Mouse (Mus musculus): ENCODE results near the gene Kansl1l. TPM values are rescaled to one million over a fixed set of nuclear protein-coding genes. Genes with fewer than 3 reads are reported as not detected.

Kansl1l gene
- total and polyA plus RNA-seq, 3 experiments, result 1.8 to 1.9 TPM; not detected in 1

GRCm38 (mm10) chr1:66839135-66839534 lies 21.8 kb upstream of the Kansl1l start:
- H3K36me3 ChIP-seq (ENCODE audit: control insufficient read depth in 1 of 2, insufficient read depth in 2 of 2, low read length in 2 of 2), result peaks cover 0 to 2% of the 10 kb centered on the region in 2 experiments; a peak in 1 of 4 replicates

GRCm38 (mm10) chr1:66838184-66839042 lies 21.1 kb upstream of the Kansl1l start:
- H3K27ac ChIP-seq (ENCODE audit: control insufficient read depth, low read depth, low read length), result no peak overlapping the region
- peak; percentile 77 for DNase-seq (ENCODE audit: low read depth, low spot score)
- peaks cover 2 to 4% of the 10 kb centered on the region in 2 experiments; a peak in 2 of 4 replicates for H3K4me1 ChIP-seq (ENCODE audit: control insufficient read depth in 1 of 2, insufficient read depth in 2 of 2, low read length in 2 of 2)
- H3K4me3 ChIP-seq (ENCODE audit: control insufficient read depth in 1 of 2, insufficient read depth in 1 of 2, low read depth in 2 of 2, low read length in 2 of 2), result peak overlapping the region; percentile 68 to 80
- TF ChIP-seq ETS1 (IDR thresholded peaks at IDR 0.05; ENCODE audit: low read depth, low read length) (peak; percentile 65), UBTF (IDR thresholded peaks at IDR 0.05; ENCODE audit: borderline replicate concordance, insufficient read depth, low read depth, low read length) (no peak), CTCF (IDR thresholded peaks at IDR 0.05 in 2 of 3, conservative IDR thresholded peaks at IDR 0.05 in 1 of 3; ENCODE audit: control insufficient read depth in 1 of 3, insufficient read depth in 1 of 3, low read depth in 2 of 3, low read length in 3 of 3, poor library complexity in 1 of 3, severe bottlenecking in 1 of 3) (peak; percentile 65 to 82 (median 77)), ZC3H11A (IDR thresholded peaks at IDR 0.05; ENCODE audit: low read depth, low read length) (peak; percentile 86), SIN3A (IDR thresholded peaks at IDR 0.05; ENCODE audit: low read length) (peak; percentile 68), RAD21 (IDR thresholded peaks at IDR 0.05; ENCODE audit: low read depth, low read length) (peak; percentile 89), CHD1 (IDR thresholded peaks at IDR 0.05; ENCODE audit: low read depth, low read length) (no peak), SMC3 (IDR thresholded peaks at IDR 0.05; ENCODE audit: low read depth, low read length) (peak; percentile 86)
- H3K79me2 ChIP-seq (ENCODE audit: control insufficient read depth, insufficient read depth, low read length, poor library complexity), result no peaks in the 10 kb centered on the region
- no peaks in the 10 kb centered on the region for H3K9me3 ChIP-seq (replicated peaks; ENCODE audit: insufficient read depth, low read length)
- H3K36me3 ChIP-seq (ENCODE audit: control insufficient read depth in 1 of 2, insufficient read depth in 2 of 2, low read length in 2 of 2), result peaks cover 0 to 2% of the 10 kb centered on the region in 2 experiments; a peak in 1 of 4 replicates
- H3K27me3 ChIP-seq (ENCODE audit: control insufficient read depth in 1 of 2, insufficient read depth in 2 of 2, low read length in 2 of 2), result no peaks in the 10 kb centered on the region
- peak overlapping the region; percentile 65 for H3K9ac ChIP-seq (ENCODE audit: control insufficient read depth, low read depth, low read length, poor library complexity, severe bottlenecking)

More at GRCm38 (mm10) chr1:66839135-66839534, 21.8 kb upstream of the Kansl1l start:
- Histone ChIP-seq H3K27me3 (ENCODE audit: control insufficient read depth in 1 of 2, insufficient read depth in 2 of 2, low read length in 2 of 2) (no peaks in the 10 kb centered on the region), H3K79me2 (ENCODE audit: control insufficient read depth, insufficient read depth, low read length, poor library complexity) (no peaks in the 10 kb centered on the region), H3K9me3 (replicated peaks; ENCODE audit: insufficient read depth, low read length) (no peaks in the 10 kb centered on the region), H3K4me3 (ENCODE audit: control insufficient read depth in 1 of 2, insufficient read depth in 1 of 2, low read depth in 2 of 2, low read length in 2 of 2) (no peak overlapping the region), H3K27ac (ENCODE audit: control insufficient read depth, low read depth, low read length) (no peak overlapping the region), H3K9ac (ENCODE audit: control insufficient read depth, low read depth, low read length, poor library complexity, severe bottlenecking) (no peak overlapping the region), H3K4me1 (ENCODE audit: control insufficient read depth in 1 of 2, insufficient read depth in 2 of 2, low read length in 2 of 2) (peaks cover 2 to 4% of the 10 kb centered on the region in 2 experiments; a peak in 2 of 4 replicates)
- TF ChIP-seq SMC3 (IDR thresholded peaks at IDR 0.05; ENCODE audit: low read depth, low read length), result no peak
- no peak for TF ChIP-seq USF2 (IDR thresholded peaks at IDR 0.05; ENCODE audit: borderline replicate concordance in 1 of 2, insufficient read depth in 1 of 2, low read depth in 1 of 2, low read length in 2 of 2)
- TF ChIP-seq MYC (IDR thresholded peaks at IDR 0.05; ENCODE audit: low read depth, low read length), result no peak
- no peak for TF ChIP-seq CTCF (IDR thresholded peaks at IDR 0.05 in 2 of 3, conservative IDR thresholded peaks at IDR 0.05 in 1 of 3; ENCODE audit: control insufficient read depth in 1 of 3, insufficient read depth in 1 of 3, low read depth in 2 of 3, low read length in 3 of 3, poor library complexity in 1 of 3, severe bottlenecking in 1 of 3)
- DNase-seq (ENCODE audit: low read depth, low spot score), result no peak

- Histone ChIP-seq H3K27me3 (ENCODE audit: control insufficient read depth in 1 of 2, insufficient read depth in 2 of 2, low read length in 2 of 2) (no peaks in the 10 kb centered on the region), H3K9ac (ENCODE audit: control insufficient read depth, low read depth, low read length, poor library complexity, severe bottlenecking) (no peak overlapping the region), H3K79me2 (ENCODE audit: control insufficient read depth, insufficient read depth, low read length, poor library complexity) (no peaks in the 10 kb centered on the region), H3K4me1 (ENCODE audit: control insufficient read depth in 1 of 2, insufficient read depth in 2 of 2, low read length in 2 of 2) (peaks cover 2 to 4% of the 10 kb centered on the region in 2 experiments; a peak in 2 of 4 replicates), H3K36me3 (ENCODE audit: control insufficient read depth in 1 of 2, insufficient read depth in 2 of 2, low read length in 2 of 2) (peaks cover 0 to 2% of the 10 kb centered on the region in 2 experiments; a peak in 1 of 4 replicates), H3K27ac (ENCODE audit: control insufficient read depth, low read depth, low read length) (no peak overlapping the region), H3K4me3 (ENCODE audit: control insufficient read depth in 1 of 2, insufficient read depth in 1 of 2, low read depth in 2 of 2, low read length in 2 of 2) (no peak overlapping the region), H3K9me3 (replicated peaks; ENCODE audit: insufficient read depth, low read length) (no peaks in the 10 kb centered on the region)
- TF ChIP-seq NELFE (IDR thresholded peaks at IDR 0.05; ENCODE audit: low read depth, low read length) (no peak), RAD21 (IDR thresholded peaks at IDR 0.05; ENCODE audit: low read depth, low read length) (no peak), HCFC1 (IDR thresholded peaks at IDR 0.05; ENCODE audit: low read depth, low read length) (no peak), MAZ (IDR thresholded peaks at IDR 0.05; ENCODE audit: low read depth, low read length) (no peak), BHLHE40 (IDR thresholded peaks at IDR 0.05; ENCODE audit: borderline replicate concordance, low read depth, low read length) (no peak), MYB (IDR thresholded peaks at IDR 0.05; ENCODE audit: low read depth, low read length) (no peak), TAL1 (IDR thresholded peaks at IDR 0.05; ENCODE audit: low read length) (no peak), MAX (IDR thresholded peaks at IDR 0.05; ENCODE audit: low read length) (no peak), CHD1 (IDR thresholded peaks at IDR 0.05; ENCODE audit: low read depth, low read length) (no peak), JUND (IDR thresholded peaks at IDR 0.05; ENCODE audit: low read depth, low read length) (no peak), ELF1 (IDR thresholded peaks at IDR 0.05; ENCODE audit: low read depth, low read length) (no peak), ZNF384 (IDR thresholded peaks at IDR 0.05; ENCODE audit: low read depth, low read length) (no peak), MEF2A (IDR thresholded peaks at IDR 0.05; ENCODE audit: extremely low read depth, insufficient replicate concordance, low read depth, low read length, poor library complexity, severe bottlenecking) (no peak)
- no peak for DNase-seq (ENCODE audit: low read depth, low spot score)
Measured at GRCm38 (mm10) chr1:66837207-66837606, 19.8 kb upstream of the Kansl1l start.

Measured in MEL (cell line).